Mouse (Mus musculus) mouse embryonic stem cell (cell line): ENCODE data around the gene B4galt1.

Experiments used
- in situ Hi-C, 2 experiments: fragments of 300-500 bp; cut with MboI; formaldehyde crosslinking; loops; 1 replicate in 1 of 2; 3 replicates in 1 of 2; pipeline ENCODE4 v1.14.3; 2019 to 2020; ENCODE audit warnings: low sequenced_read_pairs in 2 of 2, low pct_unique_long_range_greater_than_20kb in 1 of 2, mixed read lengths in 1 of 2; ENCODE audit not compliant: unreplicated experiment in 1 of 2

The B4galt1 gene

GRCm38 (mm10) chr4:40848246-40848645 lies 5.6 kb downstream of the B4galt1 start:
- in situ Hi-C loops = no loop called here

GRCm38 (mm10) chr4:40847160-40847559 lies 6.6 kb downstream of the B4galt1 start:
- in situ Hi-C loops = no loop called here

- in situ Hi-C loops = no loop called here
Observed at GRCm38 (mm10) chr4:40846143-40846931, 7.5 kb downstream of the B4galt1 start.

GRCm38 (mm10) chr4:40844811-40845751 lies 8.7 kb downstream of the B4galt1 start:
- in situ Hi-C loops = no loop called here

GRCm38 (mm10) chr4:40844251-40844721 lies 9.5 kb downstream of the B4galt1 start:
- in situ Hi-C loops = no loop called here

GRCm38 (mm10) chr4:40843726-40844125 lies 10.1 kb downstream of the B4galt1 start:
- in situ Hi-C loops = no loop called here

GRCm38 (mm10) chr4:40840448-40840847 lies 13.4 kb downstream of the B4galt1 start:
- in situ Hi-C loops = no loop called here

- in situ Hi-C loops = no loop called here
Observed at GRCm38 (mm10) chr4:40839251-40839650, 14.6 kb downstream of the B4galt1 start.

- in situ Hi-C loops = no loop called here
Observed at GRCm38 (mm10) chr4:40837451-40838285, 16.1 kb downstream of the B4galt1 start.

- in situ Hi-C loops = no loop called here
Observed at GRCm38 (mm10) chr4:40837008-40837407, 16.8 kb downstream of the B4galt1 start.

GRCm38 (mm10) chr4:40834872-40835271 lies 18.9 kb downstream of the B4galt1 start:
- in situ Hi-C loops = no loop called here

GRCm38 (mm10) chr4:40834232-40834786 lies 19.5 kb downstream of the B4galt1 start:
- in situ Hi-C loops = no loop called here

GRCm38 (mm10) chr4:40833381-40834231 lies 20.2 kb downstream of the B4galt1 start:
- in situ Hi-C loops = no loop called here

GRCm38 (mm10) chr4:40830530-40830929 lies 23.3 kb downstream of the B4galt1 start:
- in situ Hi-C loops = no loop called here

- in situ Hi-C loops = no loop called here
Observed at GRCm38 (mm10) chr4:40829654-40830400, 24.0 kb downstream of the B4galt1 start.

- in situ Hi-C loops = no loop called here
Observed at GRCm38 (mm10) chr4:40828910-40829309, 24.9 kb downstream of the B4galt1 start.

GRCm38 (mm10) chr4:40827926-40828325 lies 25.9 kb downstream of the B4galt1 start:
- in situ Hi-C loops = no loop called here
